Mouse (Mus musculus): ENCODE measurements around the gene Sec14l2.
A peak's percentile ranks its signal among the peaks of the same experiment; 100 is the strongest.

The Sec14l2 gene

DNA sequence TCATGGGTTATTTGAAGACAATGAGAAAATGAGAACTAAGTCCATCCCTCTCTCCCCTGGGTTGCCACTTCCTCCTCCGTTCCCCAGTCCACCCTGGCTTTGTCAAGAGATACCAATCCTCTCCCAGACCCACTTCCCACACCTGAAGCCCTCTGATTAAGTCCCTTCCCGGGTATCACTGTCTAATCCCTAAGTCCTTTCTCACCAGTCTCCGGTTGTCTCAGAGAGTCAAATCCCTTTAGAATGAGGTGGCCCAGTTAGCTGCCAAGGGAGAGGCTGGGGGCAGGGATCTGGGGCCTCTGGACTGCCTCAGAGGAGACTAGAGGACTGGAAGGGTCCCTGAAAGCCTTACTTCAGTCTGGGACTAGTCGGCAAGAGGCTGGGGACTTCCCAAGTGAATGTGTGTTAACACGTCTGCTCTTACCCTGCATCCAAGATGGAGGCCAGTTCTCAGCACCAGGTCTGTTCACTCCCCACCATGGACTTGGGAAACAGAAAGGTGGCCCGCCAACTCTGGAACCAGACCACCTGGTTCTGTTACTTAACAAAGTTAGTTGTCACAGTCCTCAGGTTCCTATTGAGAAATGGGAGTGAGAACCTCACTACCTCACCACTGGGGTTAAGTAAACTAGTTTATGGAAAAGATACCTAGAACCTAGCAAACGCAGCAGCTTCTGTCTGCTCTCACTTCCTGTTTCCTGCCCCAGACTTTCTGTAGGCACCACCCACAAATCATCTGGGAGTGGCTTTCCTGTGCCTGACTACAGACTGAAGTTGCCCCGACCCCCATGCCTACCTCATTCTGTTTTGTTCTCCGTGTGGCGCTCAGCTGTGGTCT, at the start of gene Sec14l2:
Gene Sec14l2 (minus strand): TSS at position 674 of the 838 bp plus-strand sequence.
- DNase-seq (ENCODE audit: low spot score), result no peak

DNA sequence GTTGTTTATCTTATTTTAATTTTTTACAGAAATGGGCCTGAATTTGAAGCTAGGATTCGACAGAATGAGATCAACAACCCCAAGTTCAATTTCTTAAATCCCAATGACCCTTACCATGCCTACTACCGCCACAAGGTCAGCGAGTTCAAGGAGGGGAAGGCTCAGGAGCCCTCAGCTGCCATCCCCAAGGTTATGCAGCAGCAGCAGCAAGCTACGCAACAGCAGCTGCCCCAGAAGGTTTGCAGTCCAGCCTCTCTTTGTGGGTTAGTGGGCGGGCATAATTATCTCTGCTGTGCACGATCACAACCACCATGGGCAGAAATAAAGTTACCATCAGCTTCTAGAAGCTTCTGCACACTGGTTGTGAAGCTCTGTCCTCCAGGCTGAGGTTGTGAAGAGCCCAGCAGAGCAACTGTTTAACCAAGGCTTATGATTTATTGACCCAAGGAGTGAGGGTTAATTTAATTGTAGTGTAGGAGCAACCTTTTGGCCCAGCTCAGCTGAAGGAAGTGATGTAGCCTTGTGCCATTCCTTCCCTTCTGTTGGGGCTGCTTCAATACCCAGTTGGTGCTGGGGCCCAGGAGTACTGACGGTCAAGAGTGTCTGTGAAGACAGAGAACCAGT, 43.4 kb upstream of the Sec14l2 start:
- DNase-seq (ENCODE audit: low spot score), result no peak

- no peak for DNase-seq (ENCODE audit: low spot score)
These were observed 41.5 kb upstream of the Sec14l2 start for GRCm38 (mm10) chr11:4164701-4165100.

GRCm38 (mm10) chr11:4160758-4161480, 37.7 kb upstream of the Sec14l2 start:
- no peak for DNase-seq (ENCODE audit: low spot score)

DNA sequence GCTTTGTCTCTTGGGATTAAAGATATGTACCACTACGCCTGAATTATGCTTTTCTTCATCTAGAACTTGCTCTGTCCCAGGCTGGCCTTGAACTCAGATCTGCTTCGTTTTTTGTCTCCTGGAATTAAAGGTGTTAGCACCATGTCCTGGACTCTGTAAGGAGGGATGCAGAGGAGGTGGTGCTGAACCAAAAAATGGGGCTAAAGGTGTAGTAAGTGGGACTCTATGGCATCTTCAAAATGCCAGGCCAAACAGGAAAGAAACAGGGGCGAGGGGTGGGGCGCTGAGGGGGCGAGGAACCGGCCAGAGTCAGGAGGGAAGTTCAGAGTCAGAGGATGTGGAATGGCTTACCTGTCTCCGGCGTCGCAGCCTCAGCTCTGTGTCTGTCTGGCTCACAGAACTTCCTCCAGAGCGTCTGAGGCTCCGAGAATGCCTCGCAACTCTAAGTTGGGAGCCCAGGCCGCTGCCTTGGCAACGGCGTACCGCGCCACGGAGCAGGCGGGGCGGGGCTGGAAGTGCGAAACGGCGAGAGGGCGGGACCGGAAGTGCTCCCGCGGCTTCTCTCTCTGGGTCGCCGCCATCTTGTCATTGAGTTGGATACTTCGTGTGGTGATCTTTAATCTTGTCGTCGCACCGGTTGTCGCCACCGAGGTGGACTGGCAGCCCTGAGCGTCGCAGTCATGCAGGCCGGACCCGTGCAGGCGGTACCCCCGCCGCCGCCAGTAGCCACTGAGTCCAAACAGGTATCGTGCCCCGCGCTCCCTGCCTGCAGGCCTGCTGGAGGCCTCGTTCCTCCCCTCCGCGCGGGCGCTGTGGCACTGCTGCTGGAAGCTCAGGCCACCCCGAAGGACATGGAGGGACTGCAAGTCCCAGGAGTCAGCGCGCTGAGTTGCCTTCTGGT, 36.8 kb upstream of the Sec14l2 start, which contains the start of the genes Ccdc157 and Sf3a1:
Gene Ccdc157 (minus strand): TSS at position 486 of the 901 bp plus-strand sequence.
Gene Sf3a1 (plus strand): TSS at position 543 of the 901 bp plus-strand sequence.
- DNase-seq (ENCODE audit: low spot score), result peak; percentile 97

DNA sequence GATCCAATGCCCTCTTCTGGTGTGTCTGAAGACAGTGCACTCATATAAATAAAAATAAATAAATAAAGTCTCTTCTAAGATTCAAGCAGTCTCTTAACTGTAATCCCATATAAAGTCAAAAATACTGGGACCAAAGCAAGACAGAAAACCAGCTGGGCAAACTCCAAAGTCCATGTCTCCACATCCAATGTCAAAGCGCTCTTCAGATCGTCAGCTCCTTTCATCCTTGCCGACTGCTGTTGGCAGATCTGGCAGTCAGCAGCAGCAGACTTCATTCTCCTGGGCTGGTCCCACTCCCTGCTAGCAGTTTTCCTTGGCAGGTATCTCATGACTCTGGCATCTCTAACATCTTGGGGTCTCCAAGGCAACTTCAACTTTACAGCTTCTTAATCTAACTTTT, 35.5 kb upstream of the Sec14l2 start:
- DNase-seq (ENCODE audit: low spot score), result no peak

GRCm38 (mm10) chr11:4155641-4156040, 32.4 kb upstream of the Sec14l2 start:
- no peak for DNase-seq (ENCODE audit: low spot score)

- DNase-seq (ENCODE audit: low spot score), result no peak
These were observed 30.5 kb upstream of the Sec14l2 start for GRCm38 (mm10) chr11:4153694-4154093.

- no peak for DNase-seq (ENCODE audit: low spot score)
These were observed 26.7 kb upstream of the Sec14l2 start for GRCm38 (mm10) chr11:4149886-4150285.

DNA sequence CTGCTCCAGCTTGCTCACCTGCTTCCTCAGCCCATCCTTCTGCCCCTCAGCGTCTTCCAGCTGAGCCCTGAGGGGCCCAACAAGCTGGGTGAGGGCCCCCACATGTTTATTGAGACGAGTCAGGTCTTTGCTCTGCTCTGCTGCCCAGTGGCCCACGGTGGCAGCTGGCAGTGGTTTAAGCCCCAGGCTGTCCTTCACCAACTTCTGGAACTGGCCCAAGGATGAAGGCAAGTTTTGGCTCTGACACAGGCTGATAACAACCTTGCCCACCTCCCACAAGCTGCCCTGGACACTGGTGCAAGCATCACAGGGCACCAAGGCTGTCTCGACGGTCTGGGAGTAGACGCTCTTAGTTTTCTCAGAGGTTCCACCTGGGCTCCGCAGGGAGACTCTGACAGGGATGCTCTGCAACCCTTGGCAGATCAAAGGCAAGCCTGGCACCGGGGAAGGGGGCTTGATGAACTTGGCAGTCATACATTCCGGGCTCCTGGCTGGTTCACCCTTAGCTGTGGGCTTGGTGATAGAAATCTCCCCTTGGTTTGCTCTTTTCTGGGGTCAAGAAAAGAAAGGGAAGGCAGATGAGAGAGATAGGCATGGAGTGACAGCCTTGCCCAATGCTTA, 25.4 kb upstream of the Sec14l2 start:
- DNase-seq (ENCODE audit: low spot score), result no peak

- no peak for DNase-seq (ENCODE audit: low spot score)
These were observed 24.9 kb upstream of the Sec14l2 start for GRCm38 (mm10) chr11:4148120-4148519.

- no peak for DNase-seq (ENCODE audit: low spot score)
These were observed 23.9 kb upstream of the Sec14l2 start for GRCm38 (mm10) chr11:4147098-4147497.

- DNase-seq (ENCODE audit: low spot score), result no peak
These were observed 23.2 kb upstream of the Sec14l2 start for GRCm38 (mm10) chr11:4146381-4146780.

DNA sequence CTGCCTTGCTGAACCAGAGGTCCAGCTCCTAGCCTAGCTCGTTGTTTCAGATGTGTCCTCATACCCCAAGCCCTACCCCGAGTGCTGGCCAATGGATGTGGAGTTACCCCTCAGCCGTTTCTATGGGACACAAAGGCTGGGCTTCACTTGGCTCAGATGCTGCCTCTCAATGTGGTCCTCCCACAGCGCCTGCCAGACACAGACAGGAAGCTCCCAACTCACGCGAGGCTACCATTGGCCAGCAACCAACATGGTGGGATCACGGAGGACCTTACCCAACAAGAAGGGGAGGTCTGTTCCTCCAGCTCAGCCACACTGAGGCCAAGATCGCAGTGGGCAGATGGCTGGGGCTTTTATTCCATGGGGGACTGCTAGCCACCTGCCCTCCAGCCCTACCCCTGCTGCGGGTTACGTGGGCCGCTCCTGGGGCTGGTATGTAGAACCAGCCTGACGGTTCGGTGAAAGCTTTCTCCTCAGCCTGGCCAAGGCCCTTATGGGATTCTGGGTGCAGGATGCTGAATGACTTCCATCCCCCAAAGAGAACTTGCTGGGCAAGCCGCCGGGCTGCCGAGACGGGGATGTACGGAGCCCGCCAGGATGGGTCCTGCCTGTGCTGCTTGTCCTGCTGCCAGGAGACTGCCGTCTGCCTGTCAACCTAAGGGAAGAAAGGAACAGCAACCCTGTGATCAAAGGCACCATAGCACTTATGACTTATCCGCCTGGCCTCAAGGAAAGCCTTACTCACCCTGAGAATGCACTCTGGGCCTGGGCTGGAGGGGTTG, 20.3 kb upstream of the Sec14l2 start:
- DNase-seq (ENCODE audit: low spot score), result no peak

- DNase-seq (ENCODE audit: low spot score), result no peak
These were observed 19.1 kb upstream of the Sec14l2 start for GRCm38 (mm10) chr11:4142352-4142751.

DNA sequence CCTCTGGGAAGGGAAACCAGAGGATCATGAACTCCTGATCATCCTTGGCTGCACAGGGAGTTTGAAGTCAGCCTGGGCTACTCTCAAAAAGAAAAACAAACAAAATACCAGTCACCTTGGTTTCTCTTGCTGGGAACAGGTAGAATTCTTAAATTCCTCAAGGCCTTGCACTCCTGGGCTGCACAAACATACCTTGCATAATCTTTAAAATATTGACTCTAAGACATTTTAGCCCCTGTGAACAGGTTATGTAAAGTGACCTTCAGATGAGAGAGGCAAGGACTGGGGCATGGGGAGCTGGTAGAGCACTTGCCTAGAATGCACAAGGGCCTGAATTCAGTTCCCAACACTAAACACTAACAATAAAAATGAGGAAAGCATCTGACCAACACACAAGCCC, 18.3 kb upstream of the Sec14l2 start:
- DNase-seq (ENCODE audit: low spot score), result no peak

GRCm38 (mm10) chr11:4138964-4139363, 15.7 kb upstream of the Sec14l2 start:
- DNase-seq (ENCODE audit: low spot score), result no peak

DNA sequence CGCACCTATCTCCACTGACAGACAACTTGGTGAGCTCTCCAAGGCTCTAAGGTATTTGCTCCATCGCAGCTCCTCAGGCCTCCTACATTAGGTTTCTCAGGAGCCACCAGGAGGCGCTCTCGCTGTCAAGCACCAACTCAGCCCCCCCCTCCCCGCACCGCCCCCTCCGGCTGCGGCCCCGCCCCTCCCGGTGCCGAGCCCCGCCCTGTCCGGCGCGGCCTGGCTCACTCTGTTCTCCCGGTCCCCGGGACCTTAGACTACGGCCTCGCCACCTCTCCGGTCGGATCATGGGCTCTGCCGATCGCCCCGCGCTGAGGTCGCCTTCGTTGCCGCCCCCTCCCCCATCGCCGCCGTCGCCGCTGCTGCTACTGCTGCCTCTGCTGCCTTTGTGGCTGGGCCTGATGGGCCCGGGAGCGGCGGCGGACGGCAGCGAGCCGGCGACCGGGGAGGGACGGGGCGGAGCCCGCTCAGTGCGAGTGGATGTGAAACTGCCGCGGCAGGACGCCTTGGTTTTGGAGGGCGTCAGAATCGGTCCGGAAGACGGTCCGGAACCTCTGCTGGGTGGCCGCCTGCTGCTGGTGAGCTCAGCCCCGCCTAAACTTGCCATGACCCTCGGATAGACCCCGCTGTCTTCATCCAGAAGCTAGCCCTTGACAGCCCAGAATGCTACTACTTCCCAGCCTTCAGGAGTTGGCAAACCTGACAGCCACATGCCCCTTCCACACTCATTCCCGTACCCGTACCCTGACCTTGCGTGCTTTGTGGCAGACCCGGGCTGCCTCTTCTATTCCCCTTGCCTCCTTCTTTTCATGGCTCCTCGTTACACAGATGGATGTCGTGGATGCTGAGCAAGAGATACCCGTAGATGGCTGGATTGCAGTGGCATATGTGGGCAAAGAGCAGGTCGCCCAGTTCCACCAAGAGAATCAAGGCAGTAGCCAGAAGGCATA, 12.0 kb upstream of the Sec14l2 start, which contains the start of gene Rnf215:
Gene Rnf215 (plus strand): TSS at position 217 of the 950 bp plus-strand sequence.
- DNase-seq (ENCODE audit: low spot score), result peak; percentile 91

GRCm38 (mm10) chr11:4134400-4134799, 11.2 kb upstream of the Sec14l2 start:
- no peak for DNase-seq (ENCODE audit: low spot score)
